Mouse (Mus musculus) lung, adult 2 months (tissue): ENCODE results near the gene Scp2.

Experiments
- CTCF ChIP-seq: fragments of 200-500 bp; IDR thresholded peaks from 2 replicates; pipeline ENCODE4 v1.5.1; 2011; ENCODE audit warnings: mild to moderate bottlenecking, low read length, control low read depth; ENCODE audit not compliant: insufficient read depth
- POLR2A ChIP-seq: fragments of 200-500 bp; IDR thresholded peaks from 2 replicates; pipeline ENCODE4 v1.6.1; 2011; ENCODE audit warnings: low read depth, mild to moderate bottlenecking, control low read depth, low read length, borderline replicate concordance; ENCODE audit errors: extremely low read depth

DNA sequence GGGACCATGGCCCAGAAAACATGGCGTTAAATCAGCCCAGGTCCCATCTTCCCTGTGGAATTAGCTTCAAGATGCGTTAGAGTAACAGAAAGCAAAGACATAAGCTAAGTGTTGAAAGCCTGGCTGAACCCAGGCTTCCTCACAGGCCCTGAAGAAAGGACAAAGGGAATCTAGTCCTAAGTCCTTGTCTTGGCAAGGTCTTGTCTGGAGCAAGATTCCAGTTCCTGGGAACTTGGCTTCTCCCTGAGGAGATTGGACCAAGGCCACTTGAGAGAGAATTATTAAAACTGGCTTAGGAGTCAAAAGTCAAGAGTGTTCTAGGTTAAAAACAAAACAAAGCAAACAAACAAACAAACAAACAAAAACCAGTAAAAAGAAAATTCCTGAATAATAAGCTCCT lies 16.5 kb downstream of the Scp2 start:
- TF ChIP-seq CTCF: no peak
- TF ChIP-seq POLR2A: no peak
